Mouse (Mus musculus) spleen, adult 2 months (tissue): ENCODE measurements around the gene Dhx32.

ENCODE experiments used
- CTCF ChIP-seq: fragments of 200-500 bp; IDR thresholded peaks from 2 replicates; pipeline ENCODE4 v1.5.1; 2011; ENCODE audit warnings: mild to moderate bottlenecking, inconsistent platforms; ENCODE audit not compliant: insufficient read depth, insufficient read length, insufficient replicate concordance; ENCODE audit errors: extremely low read depth
- POLR2A ChIP-seq: fragments of 200-500 bp; IDR thresholded peaks from 2 replicates; pipeline ENCODE4 v1.6.1; 2011; ENCODE audit warnings: low read depth, low read length, inconsistent platforms

DNA sequence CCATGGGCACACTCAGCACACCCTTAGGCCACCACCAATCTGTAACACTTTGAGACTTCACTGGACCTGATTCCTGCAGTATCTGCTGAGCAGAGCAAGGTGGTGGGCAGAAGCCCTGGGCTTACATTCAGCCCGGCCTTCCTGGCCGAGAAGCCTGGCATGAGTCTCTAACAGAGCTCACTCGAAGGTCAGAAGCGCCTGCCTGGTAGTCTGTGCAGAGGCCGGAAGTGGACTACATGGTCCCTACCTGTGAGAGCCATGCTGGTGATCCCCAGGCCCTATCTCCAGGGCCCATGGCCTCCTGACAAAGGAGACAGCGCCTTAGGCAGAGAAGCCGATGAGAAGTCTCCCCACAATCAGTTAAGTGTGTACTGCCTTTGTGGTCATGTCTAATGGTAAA, 81.2 kb downstream of the Dhx32 start:
- TF ChIP-seq CTCF (no peak), POLR2A (no peak)
